Mouse (Mus musculus) neural tube, embryonic 15.5 days (tissue): ENCODE data around the gene Fosb. TPM values are rescaled to one million over a fixed set of nuclear protein-coding genes. Genes with fewer than 3 reads are reported as not detected.
A peak's percentile ranks its signal among the peaks of the same experiment; 100 is the strongest.

Experiments
- ATAC-seq: fragments of 200-750 bp; cut with Nextera tagmentation; 2 replicates; pipeline ENCODE4 v1.8.0; 2017; ENCODE audit warnings: mild to moderate bottlenecking, moderate TSS enrichment, moderate library complexity; ENCODE audit not compliant: low FRiP score
- H3K27ac ChIP-seq: fragments of 300-500 bp; sonication (generic); replicated peaks from 2 replicates; pipeline ENCODE4 v1.5.1; 2015; ENCODE audit warnings: mild to moderate bottlenecking, inconsistent platforms
- H3K27me3 ChIP-seq: fragments of 300-500 bp; sonication (generic); replicated peaks from 2 replicates; pipeline ENCODE4 v1.6.1; 2015; ENCODE audit warnings: inconsistent platforms
- H3K36me3 ChIP-seq: fragments of 300-500 bp; sonication (generic); 2 replicates; pipeline ENCODE4 v1.6.1; 2015; ENCODE audit warnings: inconsistent platforms
- H3K4me1 ChIP-seq: fragments of 300-500 bp; sonication (generic); 2 replicates; pipeline ENCODE4 v1.6.1; 2015; ENCODE audit warnings: inconsistent platforms
- H3K4me2 ChIP-seq: fragments of 300-500 bp; sonication (generic); 2 replicates; pipeline ENCODE4 v1.6.1; 2015; ENCODE audit warnings: inconsistent platforms, mild to moderate bottlenecking, moderate library complexity
- H3K4me3 ChIP-seq: fragments of 300-500 bp; sonication (generic); replicated peaks from 2 replicates; pipeline ENCODE4 v1.5.1; 2015; ENCODE audit warnings: mild to moderate bottlenecking, inconsistent platforms
- H3K9ac ChIP-seq: fragments of 300-500 bp; sonication (generic); replicated peaks from 2 replicates; pipeline ENCODE4 v1.6.1; 2015; ENCODE audit warnings: mild to moderate bottlenecking, inconsistent platforms
- H3K9me3 ChIP-seq: fragments of 300-500 bp; sonication (generic); replicated peaks from 2 replicates; pipeline ENCODE4 v1.6.1; 2016; ENCODE audit warnings: inconsistent platforms
- WGBS: fragments of 180-500 bp; shearing (Covaris S2); methylation state at CpG from one replicate; pipeline ENCODE4 v1.1.7; 2015; ENCODE audit warnings: mixed read lengths; 5-methylcytosine and 5-hydroxymethylcytosine counted together
- polyA plus RNA-seq: library from polyadenylated mRNA; unstranded; fragments of >200 nt; fragmentation: Nextera tagmentation; extraction: Ambion mirVana; gene quantifications from 2 replicates; pipeline ENCODE4 v1.2.1, GENCODE M21; 2015

Fosb gene
- polyA plus RNA-seq, 1 experiment from 2014 or later: 0.09 TPM

- Histone ChIP-seq H3K4me1 (peaks cover 20% of the 10 kb centered on the region), H3K27ac (no peak overlapping the region), H3K27me3 (peaks cover 3% of the 10 kb centered on the region; the same call in 1 of the 2 replicates), H3K9me3 (no peaks in the 10 kb centered on the region), H3K4me2 (peak overlapping the region; percentile 75), H3K9ac (peak overlapping the region; percentile 45; the same call in 1 of the 2 replicates), H3K4me3 (no peak overlapping the region), H3K36me3 (no peaks in the 10 kb centered on the region)
- WGBS: 81% methylated on average over 5 of the region's 5 CpGs
- ATAC-seq: no peak
Observed at GRCm38 (mm10) chr7:19327782-19328181, 17.9 kb upstream of the Fosb start.

GRCm38 (mm10) chr7:19327128-19327527 lies 17.3 kb upstream of the Fosb start:
- Histone ChIP-seq H3K27ac (peak overlapping the region; percentile 69), H3K9ac (peak overlapping the region; percentile 45), H3K4me1 (peaks cover 16% of the 10 kb centered on the region), H3K4me2 (peak overlapping the region; percentile 75), H3K27me3 (peaks cover 9% of the 10 kb centered on the region), H3K36me3 (no peaks in the 10 kb centered on the region), H3K9me3 (no peaks in the 10 kb centered on the region), H3K4me3 (peak overlapping the region; percentile 41)
- under 1% methylated on average over 22 of the region's 22 CpGs for WGBS
- peak; percentile 54; the same call in 1 of the 2 replicates for ATAC-seq

GRCm38 (mm10) chr7:19326359-19326758 lies 16.5 kb upstream of the Fosb start:
- Histone ChIP-seq H3K27ac (peak overlapping the region; percentile 69), H3K36me3 (no peaks in the 10 kb centered on the region), H3K27me3 (peaks cover 10% of the 10 kb centered on the region), H3K4me2 (peak overlapping the region; percentile 75), H3K4me1 (peaks cover 16% of the 10 kb centered on the region), H3K4me3 (peak overlapping the region; percentile 41), H3K9me3 (no peaks in the 10 kb centered on the region), H3K9ac (no peak overlapping the region)
- 0% methylated on average over 19 of the region's 20 CpGs for WGBS
- ATAC-seq: peak; percentile 60; the same call in 1 of the 2 replicates

- Histone ChIP-seq H3K27me3 (peaks cover 10% of the 10 kb centered on the region), H3K9ac (no peak overlapping the region), H3K9me3 (no peaks in the 10 kb centered on the region), H3K4me1 (peaks cover 18% of the 10 kb centered on the region), H3K27ac (no peak overlapping the region), H3K36me3 (no peaks in the 10 kb centered on the region), H3K4me3 (no peak overlapping the region), H3K4me2 (peak overlapping the region; percentile 75; the same call in 1 of the 2 replicates)
- 76% methylated on average over 21 of the region's 21 CpGs for WGBS
- ATAC-seq: no peak
Observed at GRCm38 (mm10) chr7:19325262-19326199, 15.7 kb upstream of the Fosb start.

- Histone ChIP-seq H3K27ac (no peak overlapping the region), H3K4me2 (no peak overlapping the region), H3K9ac (no peak overlapping the region), H3K4me3 (no peak overlapping the region), H3K4me1 (peaks cover 29% of the 10 kb centered on the region), H3K9me3 (no peaks in the 10 kb centered on the region), H3K27me3 (peaks cover 10% of the 10 kb centered on the region), H3K36me3 (no peaks in the 10 kb centered on the region)
- WGBS: 92% methylated on average over 11 of the region's 11 CpGs
- ATAC-seq: no peak
Observed at GRCm38 (mm10) chr7:19324221-19324620, 14.4 kb upstream of the Fosb start.

GRCm38 (mm10) chr7:19322489-19322888 lies 12.6 kb upstream of the Fosb start:
- no peak overlapping the region for H3K9ac ChIP-seq
- no peaks in the 10 kb centered on the region for H3K36me3 ChIP-seq
- H3K27ac ChIP-seq: no peak overlapping the region
- 54% methylated on average over 9 of the region's 9 CpGs for WGBS
- H3K4me3 ChIP-seq: no peak overlapping the region
- H3K9me3 ChIP-seq: no peaks in the 10 kb centered on the region
- H3K27me3 ChIP-seq: peaks cover 20% of the 10 kb centered on the region
- H3K4me1 ChIP-seq: peaks cover 27% of the 10 kb centered on the region
- no peak overlapping the region for H3K4me2 ChIP-seq
- ATAC-seq: no peak

GRCm38 (mm10) chr7:19321464-19321863 lies 11.6 kb upstream of the Fosb start:
- WGBS: 66% methylated on average over 5 of the region's 5 CpGs
- Histone ChIP-seq H3K4me3 (no peak overlapping the region), H3K4me2 (no peak overlapping the region), H3K27me3 (peaks cover 23% of the 10 kb centered on the region), H3K36me3 (no peaks in the 10 kb centered on the region), H3K9me3 (no peaks in the 10 kb centered on the region), H3K9ac (no peak overlapping the region), H3K4me1 (peaks cover 16% of the 10 kb centered on the region), H3K27ac (no peak overlapping the region)
- no peak for ATAC-seq

- ATAC-seq: no peak
- Histone ChIP-seq H3K36me3 (no peaks in the 10 kb centered on the region), H3K27me3 (peaks cover 23% of the 10 kb centered on the region), H3K9ac (no peak overlapping the region), H3K4me2 (peak overlapping the region; percentile 85), H3K9me3 (no peaks in the 10 kb centered on the region), H3K4me3 (peak overlapping the region; percentile 59; the same call in 1 of the 2 replicates), H3K27ac (no peak overlapping the region), H3K4me1 (peaks cover 13% of the 10 kb centered on the region)
- 40% methylated on average over 7 of the region's 7 CpGs for WGBS
Observed at GRCm38 (mm10) chr7:19320637-19321036, 10.8 kb upstream of the Fosb start.

- Histone ChIP-seq H3K9ac (peak overlapping the region; percentile 59), H3K36me3 (no peaks in the 10 kb centered on the region), H3K4me2 (peak overlapping the region; percentile 85), H3K4me3 (peak overlapping the region; percentile 59), H3K4me1 (peaks cover 13% of the 10 kb centered on the region), H3K9me3 (no peaks in the 10 kb centered on the region), H3K27me3 (peaks cover 23% of the 10 kb centered on the region), H3K27ac (peak overlapping the region; percentile 69)
- WGBS: under 1% methylated on average over 41 of the region's 41 CpGs
- ATAC-seq: peak; percentile 95
Observed at GRCm38 (mm10) chr7:19319906-19320305, 10.1 kb upstream of the Fosb start.

- 21% methylated on average over 9 of the region's 9 CpGs for WGBS
Observed at GRCm38 (mm10) chr7:19319458-19319857, 9.6 kb upstream of the Fosb start.

GRCm38 (mm10) chr7:19318676-19319075 lies 8.8 kb upstream of the Fosb start:
- H3K27me3 ChIP-seq: peaks cover 29% of the 10 kb centered on the region
- no peaks in the 10 kb centered on the region for H3K9me3 ChIP-seq
- no peak overlapping the region for H3K27ac ChIP-seq
- no peak overlapping the region for H3K4me3 ChIP-seq
- H3K4me1 ChIP-seq: peaks cover 13% of the 10 kb centered on the region
- no peaks in the 10 kb centered on the region for H3K36me3 ChIP-seq
- ATAC-seq: no peak
- 85% methylated on average over 7 of the region's 7 CpGs for WGBS
- H3K4me2 ChIP-seq: no peak overlapping the region
- H3K9ac ChIP-seq: no peak overlapping the region

More at GRCm38 (mm10) chr7:19319458-19319857, 9.6 kb upstream of the Fosb start:
- Histone ChIP-seq H3K9me3 (no peaks in the 10 kb centered on the region), H3K4me3 (peak overlapping the region; percentile 59), H3K27ac (peak overlapping the region; percentile 69), H3K36me3 (no peaks in the 10 kb centered on the region), H3K27me3 (peaks cover 23% of the 10 kb centered on the region), H3K4me2 (peak overlapping the region; percentile 85), H3K9ac (peak overlapping the region; percentile 59), H3K4me1 (peaks cover 13% of the 10 kb centered on the region)
- ATAC-seq: peak; percentile 69

GRCm38 (mm10) chr7:19318201-19318600 lies 8.3 kb upstream of the Fosb start:
- ATAC-seq: no peak
- WGBS: 74% methylated on average over 2 of the region's 2 CpGs
- H3K36me3 ChIP-seq: no peaks in the 10 kb centered on the region
- no peak overlapping the region for H3K4me2 ChIP-seq
- no peak overlapping the region for H3K9ac ChIP-seq
- H3K4me1 ChIP-seq: peaks cover 13% of the 10 kb centered on the region
- H3K27ac ChIP-seq: no peak overlapping the region
- no peaks in the 10 kb centered on the region for H3K9me3 ChIP-seq
- H3K4me3 ChIP-seq: no peak overlapping the region
- peaks cover 30% of the 10 kb centered on the region for H3K27me3 ChIP-seq
